Mouse (Mus musculus): Measurements from ENCODE around the gene Slbp. TPM values are rescaled to one million over a fixed set of nuclear protein-coding genes. Genes with fewer than 3 reads are reported as not detected.

The Slbp gene
- 14.5 and 22.2 TPM in 2 replicates for polyA plus RNA-seq (2012; rRNA removed; ENCODE audit: low replicate concordance)

DNA sequence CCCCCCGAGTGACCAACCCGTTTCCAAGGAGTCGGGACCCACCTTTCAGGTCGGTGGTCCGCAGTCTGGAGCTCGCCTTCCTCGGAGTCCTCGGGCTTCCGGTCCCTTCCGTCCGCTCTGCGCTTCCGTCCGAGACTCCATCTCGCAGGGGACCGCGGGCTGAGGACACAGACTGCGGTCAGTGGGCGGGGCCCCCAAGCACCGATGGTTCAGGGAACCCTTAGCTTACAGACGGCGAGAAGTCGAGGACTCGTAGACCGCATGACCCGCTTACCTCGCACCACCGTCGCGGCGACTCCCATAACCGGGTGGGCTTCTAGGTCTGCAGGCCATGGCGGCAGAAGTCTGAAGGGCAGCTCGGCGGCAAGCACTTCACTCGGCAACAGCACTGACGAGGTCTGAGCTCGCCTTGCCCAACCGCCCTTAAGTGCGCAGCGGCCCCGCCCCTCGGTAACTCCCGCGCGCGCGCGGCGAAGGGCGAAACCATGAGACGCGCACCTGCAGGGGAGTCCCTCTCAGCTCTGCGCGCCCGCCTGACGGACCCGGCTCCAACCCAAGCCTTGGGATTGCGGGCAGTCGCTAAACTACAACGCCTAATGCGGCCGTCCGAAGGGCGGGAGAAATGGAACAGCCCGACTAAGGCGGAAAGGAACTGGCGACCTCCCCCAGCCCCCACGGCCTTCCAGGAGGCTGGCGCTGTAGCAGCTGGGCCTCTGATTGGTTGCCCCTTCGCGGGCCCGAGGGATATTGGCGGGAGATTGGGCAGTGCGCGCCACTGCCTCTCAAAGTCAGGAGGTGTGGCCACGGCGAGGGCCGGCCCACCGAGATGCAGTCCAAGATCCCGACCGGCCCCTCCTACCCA, at the start of gene Slbp:
Slbp (minus strand) TSS at position 654 of the 862 bp plus-strand sequence.

DNA sequence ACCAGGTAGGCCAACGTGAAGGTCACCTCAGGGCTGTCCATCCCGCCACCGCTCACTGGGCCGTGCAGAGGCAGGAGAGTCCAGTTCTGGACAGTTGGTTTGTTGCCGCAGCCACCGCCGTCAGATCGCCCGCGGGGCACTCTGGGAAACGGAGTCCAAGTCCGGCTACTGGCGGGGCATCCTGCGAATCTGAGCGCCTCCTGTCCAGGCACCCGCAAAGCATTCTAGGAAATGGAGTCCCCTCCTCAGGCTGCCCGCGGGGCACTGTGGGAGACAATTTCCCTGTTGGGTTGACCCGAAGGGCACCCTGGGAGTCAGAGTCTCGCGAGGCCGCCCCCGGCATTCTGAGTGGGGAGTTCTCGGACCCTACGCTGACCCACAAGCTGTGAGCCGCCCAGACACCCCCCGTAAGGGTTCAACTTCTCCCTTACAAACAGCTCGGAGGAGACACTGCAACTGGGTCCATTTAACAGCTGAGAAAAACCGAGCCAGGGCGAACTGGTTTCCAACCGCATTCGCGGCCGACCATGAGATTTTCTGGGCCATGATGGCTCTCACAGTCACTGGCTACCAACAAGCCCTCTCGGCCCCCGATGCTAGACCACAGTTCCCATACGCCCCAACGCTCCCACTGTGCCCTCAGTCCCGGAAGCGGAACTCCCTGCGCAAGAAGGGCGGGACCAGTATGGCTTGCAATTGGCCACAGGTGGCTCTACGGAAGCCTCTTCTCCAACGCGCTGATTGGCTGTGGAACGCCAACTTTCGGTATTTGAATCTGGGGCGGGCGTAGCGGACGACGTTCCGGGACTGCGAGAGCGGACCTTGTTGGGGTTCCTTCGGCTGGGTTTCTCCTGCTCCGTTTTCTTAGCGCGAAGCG, 5.7 kb upstream of the Slbp start, which contains the start of the genes Tacc3 and Tmem129:
Tacc3 (plus strand) TSS at position 342 of the 877 bp plus-strand sequence.
Tmem129 (minus strand) TSS at position 630 of the 877 bp plus-strand sequence.

DNA sequence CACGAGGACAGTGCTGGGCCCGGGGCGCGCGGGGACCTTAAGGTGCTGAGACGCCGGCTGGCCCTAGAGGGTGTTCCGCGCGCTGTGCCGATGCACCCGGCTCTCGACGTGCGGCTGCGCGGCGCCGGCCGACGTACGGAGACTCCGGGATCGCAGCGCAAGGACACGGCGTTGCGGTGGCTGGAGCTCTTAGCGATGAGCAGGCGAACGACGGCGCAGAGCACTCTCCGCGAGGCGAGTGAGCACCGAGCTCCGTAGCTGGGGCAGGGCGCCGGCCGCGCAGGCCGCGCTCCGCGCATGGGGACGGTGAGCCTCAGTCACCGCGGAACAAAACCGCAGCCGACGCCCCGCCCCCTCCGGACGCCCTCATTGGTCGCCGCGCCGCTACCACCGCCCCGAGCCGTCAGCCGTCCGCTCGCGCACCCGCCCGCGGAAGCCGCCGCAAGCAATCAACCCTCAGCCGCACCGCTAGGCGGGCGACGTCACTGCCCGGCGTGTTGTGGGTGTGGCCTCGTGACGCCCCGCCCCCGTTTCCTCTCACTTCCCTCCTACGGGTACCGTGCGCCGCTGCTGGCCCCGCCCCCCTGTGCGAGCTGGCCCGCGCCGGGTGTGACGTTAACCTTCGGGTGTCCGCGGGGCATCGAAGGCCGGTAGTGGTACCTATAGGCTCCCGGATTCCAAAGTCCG, 22.9 kb downstream of the Slbp start, which contains the start of the genes Fam53a and Gm9903:
Fam53a (minus strand) TSS at position 335 of the 687 bp plus-strand sequence.
Gm9903 (plus strand) TSS at position 625 of the 687 bp plus-strand sequence.

Other genes with a start within 250 kb of the Slbp start
- gene Nkx1-1, start 218.6 kb downstream of the Slbp start, polyA plus RNA-seq (2012; rRNA removed; ENCODE audit: low replicate concordance): not detected in 2 replicates
- 23.2 and 52.2 TPM in 2 replicates for gene Fam53a, start 22.9 kb downstream of the Slbp start, polyA plus RNA-seq (2012; rRNA removed; ENCODE audit: low replicate concordance)
- gene Gm9903, start 22.6 kb downstream of the Slbp start, polyA plus RNA-seq (2012; rRNA removed; ENCODE audit: low replicate concordance): 0.62 and 1.5 TPM in 2 replicates
- 5.7 and 17.8 TPM in 2 replicates for gene Tacc3, start 5.6 kb upstream of the Slbp start, polyA plus RNA-seq (2012; rRNA removed; ENCODE audit: low replicate concordance)
- 48.7 and 52.6 TPM in 2 replicates for gene Tmem129, start 5.8 kb upstream of the Slbp start, polyA plus RNA-seq (2012; rRNA removed; ENCODE audit: low replicate concordance)
- 11.1 and 19.3 TPM in 2 replicates for gene Fgfr3, start 69.1 kb upstream of the Slbp start, polyA plus RNA-seq (2012; rRNA removed; ENCODE audit: low replicate concordance)
- 69.1 and 73.2 TPM in 2 replicates for gene Letm1, start 130.2 kb upstream of the Slbp start, polyA plus RNA-seq (2012; rRNA removed; ENCODE audit: low replicate concordance)
- gene Nsd2, start 168.2 kb upstream of the Slbp start, polyA plus RNA-seq (2012; rRNA removed; ENCODE audit: low replicate concordance): 8.7 and 14.2 TPM in 2 replicates